Mouse (Mus musculus) kidney, adult 2 months (tissue): Measurements from ENCODE around the gene Ppm1j. TPM values are rescaled to one million over a fixed set of nuclear protein-coding genes. Genes with fewer than 3 reads are reported as not detected.
"Not testable (repeated sequence)": the region's sequence is repeated elsewhere in the genome, so short reads cannot be mapped to it uniquely, and the experiment has no call there.

Source experiments
- DNase-seq: peaks from one replicate; pipeline ENCODE4 v3.0.0; 2021
- H3K27ac ChIP-seq: fragments of 200-500 bp; 2 replicates; pipeline ENCODE4 v1.5.1; 2012; ENCODE audit warnings: low read depth, low read length, control low read depth, inconsistent platforms; ENCODE audit not compliant: insufficient read depth
- H3K27me3 ChIP-seq: fragments of 200-500 bp; replicated peaks from 2 replicates; pipeline ENCODE4 v1.6.1; 2012; ENCODE audit warnings: mild to moderate bottlenecking, moderate library complexity, low read length, inconsistent platforms; ENCODE audit not compliant: control insufficient read depth, insufficient read depth
- H3K36me3 ChIP-seq: fragments of 200-500 bp; 2 replicates; pipeline ENCODE4 v1.6.1; 2012; ENCODE audit warnings: mild to moderate bottlenecking, moderate library complexity, low read length, inconsistent platforms; ENCODE audit not compliant: control insufficient read depth, insufficient read depth
- H3K4me1 ChIP-seq: fragments of 200-500 bp; 2 replicates; pipeline ENCODE4 v1.6.1; 2011; ENCODE audit warnings: low read length; ENCODE audit not compliant: control insufficient read depth, insufficient read depth
- H3K4me3 ChIP-seq: fragments of 200-500 bp; 2 replicates; pipeline ENCODE4 v1.5.1; 2011; ENCODE audit warnings: mild to moderate bottlenecking, low read depth, low read length, control low read depth; ENCODE audit not compliant: insufficient read depth
- CTCF ChIP-seq: fragments of 200-500 bp; conservative IDR thresholded peaks from 2 replicates; pipeline ENCODE4 v1.5.1; 2011; ENCODE audit warnings: low read depth, mild to moderate bottlenecking, control low read depth, low read length, moderate library complexity, mixed read lengths; ENCODE audit not compliant: insufficient read depth, insufficient read length
- POLR2A ChIP-seq: fragments of 200-500 bp; IDR thresholded peaks from one replicate; pipeline ENCODE4 v1.6.1; 2011; ENCODE audit warnings: low read depth, low read length, control low read depth
- WGBS: fragments of 180-500 bp; shearing (Covaris S2); methylation state at CpG from one replicate; pipeline ENCODE4 v1.1.7; 2018; 5-methylcytosine and 5-hydroxymethylcytosine counted together
- polyA plus RNA-seq: library from polyadenylated mRNA; depleted of rRNA; stranded (reverse); fragments of >200 nt; gene quantifications from 2 replicates; pipeline ENCODE4 v1.2.3, GENCODE M21; 2012

Gene Ppm1j
- polyA plus RNA-seq, 1 experiment = 4.0 TPM

DNA sequence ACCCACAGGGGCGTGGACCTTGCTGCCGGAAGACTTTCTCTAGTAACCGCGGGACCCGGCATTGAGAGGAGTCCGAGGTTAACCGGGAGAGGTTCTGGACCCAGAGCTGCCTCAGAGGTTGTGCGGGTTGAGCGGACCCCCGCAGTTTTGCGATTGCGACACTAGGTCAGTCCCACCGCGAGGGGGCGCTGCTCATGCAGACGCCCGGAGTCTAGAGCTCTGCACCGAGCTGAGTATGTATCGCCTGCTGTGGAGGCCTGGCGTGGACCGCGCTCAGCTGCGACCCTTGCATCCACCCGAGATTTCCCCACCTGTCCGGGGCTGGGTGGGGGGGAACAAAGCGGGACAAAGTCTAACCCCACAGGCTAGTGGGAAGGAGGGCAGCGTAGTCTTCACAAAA is 22.4 kb upstream of the Ppm1j start:
- peak overlapping the region; percentile 36; the same call in 1 of the 2 replicates for H3K4me3 ChIP-seq
- H3K36me3 ChIP-seq = no peaks in the 10 kb centered on the region
- H3K27me3 ChIP-seq = no peaks in the 10 kb centered on the region; the same call in 1 of the 2 replicates
- no peaks in the 10 kb centered on the region for H3K4me1 ChIP-seq
- H3K27ac ChIP-seq = no peak overlapping the region
- 2% methylated on average over 27 of the region's 27 CpGs for WGBS
- DNase-seq = peak; percentile 41
- TF ChIP-seq POLR2A (no peak), CTCF (peak; percentile 61)

DNA sequence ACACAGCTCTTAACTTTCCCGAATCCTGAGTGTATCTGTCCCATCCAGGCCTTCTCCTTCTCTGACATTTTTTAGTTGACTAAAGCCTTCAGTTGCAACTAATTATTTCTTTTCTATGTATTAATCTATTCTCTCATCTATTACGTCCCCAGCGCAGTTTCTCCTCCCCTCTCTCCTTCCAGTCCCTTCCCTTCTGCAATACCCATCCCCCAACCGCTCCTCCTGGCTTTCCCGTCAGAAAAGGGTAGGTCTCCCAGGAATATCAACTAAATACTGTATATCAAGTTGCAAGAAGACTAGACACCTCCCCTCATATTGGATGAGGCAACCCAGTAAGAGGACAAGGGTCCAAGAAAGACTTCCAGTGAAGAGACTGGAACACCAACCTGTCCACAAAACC is 22.0 kb upstream of the Ppm1j start:
- H3K36me3 ChIP-seq = no peaks in the 10 kb centered on the region
- WGBS = 23% methylated on average over 5 of the region's 5 CpGs
- no peak for DNase-seq
- no peaks in the 10 kb centered on the region for H3K4me1 ChIP-seq
- H3K27ac ChIP-seq = no peak overlapping the region
- TF ChIP-seq POLR2A (no peak), CTCF (no peak)
- H3K27me3 ChIP-seq = no peaks in the 10 kb centered on the region; the same call in 1 of the 2 replicates
- H3K4me3 ChIP-seq = 0 out of 2 replicates have a peak overlapping the region, but pooled peaks have one; percentile 36

DNA sequence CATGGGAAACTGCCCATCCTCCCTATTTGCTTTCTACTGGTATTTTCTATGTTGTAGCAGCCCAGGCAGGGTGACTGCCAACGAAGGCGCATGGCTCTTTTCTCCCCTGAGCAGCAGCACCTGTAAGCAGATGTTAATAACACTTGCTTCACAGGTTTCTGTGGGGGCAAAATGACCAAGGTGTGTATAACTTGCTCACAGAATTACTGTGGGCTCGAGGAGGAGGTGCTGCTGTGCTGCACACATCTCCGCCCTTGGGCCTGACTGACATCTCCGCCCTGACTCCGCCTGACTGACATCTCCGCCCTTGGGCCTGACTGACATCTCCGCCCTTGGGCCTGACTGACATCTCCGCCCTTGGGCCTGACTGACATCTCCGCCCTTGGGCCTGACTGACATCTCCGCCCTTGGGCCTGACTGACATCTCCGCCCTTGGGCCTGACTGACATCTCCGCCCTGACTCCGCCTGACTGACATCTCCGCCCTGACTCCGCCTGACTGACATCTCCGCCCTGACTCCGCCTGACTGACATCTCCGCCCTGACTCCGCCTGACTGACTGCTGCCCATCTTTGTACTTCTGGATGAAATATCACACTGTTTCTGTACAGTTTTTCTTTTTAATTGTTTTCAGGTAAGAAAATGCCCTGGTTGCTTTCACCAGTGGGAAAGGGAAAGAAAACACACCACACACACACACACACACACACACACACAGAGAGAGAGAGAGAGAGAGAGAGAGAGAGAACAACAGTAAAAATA is 18.6 kb upstream of the Ppm1j start:
- not testable (repeated sequence) for H3K27me3 ChIP-seq, H3K36me3 ChIP-seq, H3K27ac ChIP-seq, H3K4me1 ChIP-seq, H3K4me3 ChIP-seq
- peak; percentile 33 for DNase-seq
- 47% methylated on average over 20 of the region's 20 CpGs for WGBS

DNA sequence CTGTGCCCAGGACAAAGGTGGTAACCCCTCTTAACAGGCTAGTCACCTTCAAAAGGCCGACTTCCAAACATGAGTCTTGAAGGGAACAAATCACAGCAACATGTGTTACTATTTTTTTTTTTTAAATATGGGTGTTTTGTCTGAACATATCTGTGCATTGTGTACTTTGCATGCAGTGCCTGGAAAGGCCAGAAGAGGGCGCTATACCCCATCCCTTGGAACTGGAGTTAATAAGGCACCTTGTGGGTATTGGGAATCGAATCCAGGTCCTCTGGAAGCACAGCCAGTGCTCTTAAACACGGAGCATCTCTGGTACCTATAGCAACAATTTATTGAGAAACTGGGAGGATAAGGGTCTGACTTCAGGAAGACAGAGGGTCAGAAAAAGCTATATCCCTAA is 15.8 kb upstream of the Ppm1j start:
- whole genome bisulfite sequencing = 29% methylated on average over 4 of the region's 4 CpGs
- Histone ChIP-seq H3K27me3 (no peaks in the 10 kb centered on the region), H3K36me3 (no peaks in the 10 kb centered on the region), H3K27ac (no peak overlapping the region), H3K4me1 (no peaks in the 10 kb centered on the region), H3K4me3 (no peak overlapping the region)
- TF ChIP-seq CTCF (peak; percentile 55), POLR2A (no peak)
- DNase-seq = peak; percentile 24

DNA sequence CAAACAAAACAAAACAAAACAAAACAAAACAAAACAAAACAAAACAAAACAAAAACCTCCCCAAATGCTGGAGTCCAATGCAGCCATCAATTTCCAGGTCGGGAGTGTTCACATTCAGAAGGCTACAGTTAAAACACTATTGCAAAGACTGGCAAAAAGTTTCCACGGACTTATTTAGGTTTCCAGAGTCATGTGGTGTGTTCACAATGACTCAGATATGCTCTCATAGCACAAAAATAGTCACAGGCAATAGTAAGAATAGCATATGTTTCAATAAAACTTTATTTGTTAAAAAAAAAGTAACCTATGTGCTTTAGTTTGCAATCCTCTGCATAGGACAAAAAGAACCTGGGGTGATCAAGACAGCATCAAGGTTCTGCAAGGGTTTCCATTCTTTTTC is 13.7 kb upstream of the Ppm1j start:
- 62% methylated on average over 2 of the region's 2 CpGs for WGBS
- Histone ChIP-seq H3K36me3 (no peaks in the 10 kb centered on the region), H3K27me3 (no peaks in the 10 kb centered on the region)

DNA sequence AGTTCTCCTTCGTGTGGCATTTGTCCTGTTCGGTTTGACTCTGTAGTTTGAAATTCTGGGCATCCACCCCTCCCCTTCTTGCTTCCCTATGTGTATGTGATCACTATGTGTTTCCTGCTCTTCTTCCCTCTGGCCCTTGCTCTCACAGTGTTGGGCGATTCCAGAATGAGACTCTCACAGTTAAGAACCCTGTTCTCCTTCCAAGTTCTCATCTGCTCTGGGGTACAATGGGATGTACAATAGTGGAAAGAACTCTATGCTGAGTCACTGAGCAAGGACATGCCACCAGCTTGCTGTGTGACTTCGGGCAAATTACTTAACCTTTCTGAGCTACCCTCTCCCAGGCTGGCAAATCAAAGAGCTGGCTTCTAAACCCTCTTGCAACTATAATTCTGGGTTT is 13.1 kb upstream of the Ppm1j start:
- Histone ChIP-seq H3K4me3 (no peak overlapping the region), H3K27ac (no peak overlapping the region), H3K4me1 (no peaks in the 10 kb centered on the region), H3K36me3 (no peaks in the 10 kb centered on the region), H3K27me3 (no peaks in the 10 kb centered on the region)
- TF ChIP-seq POLR2A = no peak
- no peak for TF ChIP-seq CTCF
- DNase-seq = no peak
- 72% methylated on average over 4 of the region's 4 CpGs for WGBS

More for the DNA sequence above, 13.7 kb upstream of the Ppm1j start:
- TF ChIP-seq CTCF (no peak), POLR2A (no peak)
- no peak overlapping the region for H3K27ac ChIP-seq
- no peak overlapping the region for H3K4me3 ChIP-seq
- no peaks in the 10 kb centered on the region for H3K4me1 ChIP-seq
- no peak for DNase-seq

DNA sequence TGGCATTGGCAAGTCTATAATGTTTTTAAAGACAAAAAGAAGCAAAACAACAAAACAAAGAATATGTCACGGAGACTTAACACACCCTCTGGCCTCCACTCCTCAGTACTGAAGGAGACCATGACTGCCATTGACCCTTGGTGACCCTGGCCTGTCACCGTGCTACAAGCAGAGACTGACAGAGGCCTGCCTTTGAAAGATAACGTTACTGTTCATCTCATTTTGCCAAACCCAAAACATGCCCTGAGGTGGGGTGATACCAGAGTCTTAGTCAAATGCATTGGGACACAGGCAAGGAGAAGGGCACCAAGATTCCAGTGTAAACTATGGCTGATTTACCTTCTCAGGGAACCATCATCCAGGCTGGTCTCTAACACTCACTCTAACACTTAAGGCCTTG is 11.7 kb upstream of the Ppm1j start:
- Histone ChIP-seq H3K27ac (no peak overlapping the region), H3K36me3 (no peaks in the 10 kb centered on the region), H3K27me3 (no peaks in the 10 kb centered on the region), H3K4me1 (no peaks in the 10 kb centered on the region), H3K4me3 (no peak overlapping the region)
- 74% methylated on average over 3 of the region's 3 CpGs for WGBS
- TF ChIP-seq CTCF (no peak), POLR2A (no peak)
- no peak for DNase-seq

DNA sequence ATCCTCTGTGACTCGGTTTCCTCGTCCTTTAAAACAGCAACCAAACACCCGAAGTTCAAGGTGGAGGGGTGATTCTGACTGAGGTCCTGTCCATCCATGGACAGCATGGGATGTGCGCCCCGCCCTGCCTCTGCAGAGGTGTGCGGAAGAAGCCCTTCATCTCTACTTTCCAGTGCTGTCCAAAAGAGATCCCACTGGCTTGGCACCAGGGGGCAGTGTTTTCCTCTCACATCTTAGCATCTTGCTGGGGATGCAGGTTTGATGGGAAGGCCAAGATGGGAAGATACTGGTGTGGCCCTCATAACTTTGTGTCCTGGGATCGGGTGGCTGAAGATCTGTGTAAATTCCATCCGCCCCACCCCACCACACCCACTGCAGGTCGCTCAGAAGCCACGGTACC is 10.8 kb upstream of the Ppm1j start:
- WGBS = 58% methylated on average over 10 of the region's 10 CpGs
- Histone ChIP-seq H3K4me3 (no peak overlapping the region), H3K27me3 (no peaks in the 10 kb centered on the region), H3K4me1 (no peaks in the 10 kb centered on the region), H3K27ac (no peak overlapping the region), H3K36me3 (no peaks in the 10 kb centered on the region)
- DNase-seq = peak; percentile 59
- TF ChIP-seq POLR2A (no peak), CTCF (peak; percentile 83)
